Mouse (Mus musculus) spleen, adult 10 weeks (tissue): ENCODE results near the gene Slc25a31. TPM values are rescaled to one million over a fixed set of nuclear protein-coding genes. Genes with fewer than 3 reads are reported as not detected.

Experiments used
- polyA plus RNA-seq: library from polyadenylated mRNA; stranded (reverse); fragments of 350-450 nt; fragmentation: Illumina TruSeq; extraction: RNeasy Lipid Tissue Mini Kit (QIAGEN cat#74804); gene quantifications from one replicate; pipeline ENCODE4 v1.2.3, GENCODE M21; 2015; ENCODE audit warnings: low replicate concordance; ENCODE audit not compliant: insufficient read depth

The Slc25a31 gene
- 0.11 TPM for polyA plus RNA-seq

DNA sequence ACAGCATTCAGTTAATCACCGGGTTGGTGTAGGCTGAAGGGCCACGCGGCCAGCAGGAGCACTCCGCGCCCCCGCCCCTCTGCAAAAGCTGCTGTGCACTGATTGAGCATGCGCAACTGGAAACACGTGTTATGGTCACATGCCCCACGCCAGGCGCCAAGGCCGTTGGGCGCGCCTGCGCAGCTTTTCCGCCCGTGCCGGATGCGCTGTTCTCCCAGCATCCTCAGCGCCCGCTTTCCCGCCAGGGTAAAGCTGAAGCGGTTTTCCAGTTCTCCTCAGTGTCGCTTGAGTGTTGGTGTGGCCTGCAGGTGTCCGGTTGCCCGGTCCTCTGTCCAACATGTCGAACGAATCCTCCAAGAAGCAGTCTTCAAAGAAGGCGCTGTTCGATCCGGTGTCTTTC lies at the start of gene Slc25a31:
Gene Slc25a31, plus strand, starts transcription at position 201 of the 400 bp plus-strand sequence.

DNA sequence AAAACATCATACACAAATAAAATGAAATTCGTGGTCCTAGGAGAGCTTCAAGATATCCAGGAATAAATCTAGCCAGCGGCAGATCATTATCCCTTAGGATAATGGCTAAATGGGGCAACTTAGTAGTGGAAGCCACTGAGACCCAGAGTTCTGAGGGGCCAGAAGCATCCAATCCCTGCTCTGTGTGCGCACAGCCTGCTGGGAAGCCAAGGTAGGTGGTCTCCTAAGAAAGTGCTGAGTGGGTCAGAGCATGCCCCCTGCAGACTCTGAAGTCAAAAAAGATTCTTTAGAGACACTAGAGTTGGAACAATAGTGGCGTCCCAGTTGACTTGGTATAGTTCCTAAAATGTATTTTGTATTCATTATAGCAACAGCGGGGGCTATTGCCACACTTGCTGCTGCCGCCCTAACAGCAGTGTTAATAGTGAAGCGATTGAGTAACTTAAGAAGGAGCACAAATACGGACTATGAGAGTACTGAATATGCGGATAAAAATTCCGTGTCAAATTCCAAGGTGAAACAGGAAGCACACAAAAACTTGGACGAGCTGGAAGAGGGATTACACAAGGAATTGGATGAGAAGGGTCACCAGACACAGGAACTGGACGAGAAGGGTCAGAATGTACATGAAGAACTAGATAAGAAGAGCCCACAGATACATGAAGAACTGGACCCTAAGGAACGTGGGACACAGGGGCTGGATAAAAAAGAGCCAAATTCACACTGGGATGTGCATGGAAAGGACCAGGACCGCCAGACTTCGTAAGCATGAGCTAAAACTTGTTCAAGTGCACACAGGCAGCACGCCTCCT lies 35.6 kb downstream of the Slc25a31 start, which contains the start of gene Hspa4l:
Gene Hspa4l, plus strand, starts transcription at position 472 of the 812 bp plus-strand sequence.

Other genes starting within 250 kb of the Slc25a31 start
- gene Intu, start 177.6 kb upstream of the Slc25a31 start, polyA plus RNA-seq, result 2.3 TPM
- 29.6 TPM for gene Hspa4l, start 35.6 kb downstream of the Slc25a31 start, polyA plus RNA-seq
- 16.1 TPM for gene Plk4, start 91.2 kb downstream of the Slc25a31 start, polyA plus RNA-seq
- gene Mfsd8, start 138.0 kb downstream of the Slc25a31 start, polyA plus RNA-seq, result 19.2 TPM
- 10.6 TPM for gene Abhd18, start 138.1 kb downstream of the Slc25a31 start, polyA plus RNA-seq
- gene 1700034I23Rik, start 193.7 kb downstream of the Slc25a31 start, polyA plus RNA-seq, result 0.12 TPM
- gene Larp1b, start 241.0 kb downstream of the Slc25a31 start, polyA plus RNA-seq, result 28.1 TPM